Mouse (Mus musculus) midbrain, postnatal 0 days (tissue): ENCODE measurements around the gene Sltm. TPM values are rescaled to one million over a fixed set of nuclear protein-coding genes. Genes with fewer than 3 reads are reported as not detected.
"Not testable (repeated sequence)": the region's sequence is repeated elsewhere in the genome, so short reads cannot be mapped to it uniquely, and the experiment has no call there.

Experiments used
- ATAC-seq: fragments of 200-750 bp; cut with Nextera tagmentation; 2 replicates; pipeline ENCODE4 v1.8.0; 2017; ENCODE audit warnings: moderate number of reproducible peaks, mild to moderate bottlenecking, moderate TSS enrichment, moderate library complexity; ENCODE audit not compliant: low FRiP score
- DNase-seq: peaks from one replicate; pipeline ENCODE4 v3.0.0-alpha.2; 2015; ENCODE audit warnings: low spot score
- H3K27ac ChIP-seq: fragments of 300-500 bp; sonication (generic); 2 replicates; pipeline ENCODE4 v1.5.1; 2014; ENCODE audit warnings: low read depth, mild to moderate bottlenecking, low read length, mixed read lengths
- H3K27me3 ChIP-seq: fragments of 300-500 bp; sonication (generic); 2 replicates; pipeline ENCODE4 v1.6.1; 2014; ENCODE audit warnings: low read length, control low read depth, mixed read lengths; ENCODE audit not compliant: insufficient read depth
- H3K36me3 ChIP-seq: fragments of 300-500 bp; sonication (generic); 2 replicates; pipeline ENCODE4 v1.6.1; 2014; ENCODE audit warnings: low read length, control low read depth, mixed read lengths; ENCODE audit not compliant: insufficient read depth
- H3K4me1 ChIP-seq: fragments of 300-500 bp; sonication (generic); 2 replicates; pipeline ENCODE4 v1.6.1; 2014; ENCODE audit warnings: mild to moderate bottlenecking, control low read depth, antibody characterized with exemption, low read length, mixed read lengths; ENCODE audit not compliant: insufficient read depth
- H3K4me2 ChIP-seq: fragments of 300-500 bp; sonication (generic); 2 replicates; pipeline ENCODE4 v1.6.1; 2014; ENCODE audit warnings: low read depth, mild to moderate bottlenecking, low read length, mixed read lengths; ENCODE audit not compliant: poor library complexity, severe bottlenecking
- H3K4me3 ChIP-seq: fragments of 300-500 bp; sonication (generic); 2 replicates; pipeline ENCODE4 v1.5.1; 2014; ENCODE audit warnings: low read depth, mild to moderate bottlenecking, low read length, moderate library complexity
- H3K9ac ChIP-seq: fragments of 300-500 bp; sonication (generic); replicated peaks from 2 replicates; pipeline ENCODE4 v1.6.1; 2014; ENCODE audit warnings: mild to moderate bottlenecking, low read length, moderate library complexity, mixed read lengths; ENCODE audit not compliant: poor library complexity, severe bottlenecking
- H3K9me3 ChIP-seq: fragments of 300-500 bp; sonication (generic); 2 replicates; pipeline ENCODE4 v1.6.1; 2016; ENCODE audit warnings: low read length, control low read depth
- CTCF ChIP-seq: IDR thresholded peaks from 2 replicates; pipeline ENCODE4 v1.5.1; 2016; ENCODE audit warnings: antibody characterized with exemption, mild to moderate bottlenecking
- WGBS: fragments of 180-500 bp; shearing (Covaris S2); extraction: QIAGEN DNeasy Blood & Tissue Kit; methylation state at CpG from one replicate; pipeline ENCODE4 v1.1.7; 2014; 5-methylcytosine and 5-hydroxymethylcytosine counted together
- polyA plus RNA-seq: library from polyadenylated mRNA; unstranded; fragments of >200 nt; fragmentation: Nextera tagmentation; extraction: Ambion mirVana; gene quantifications from 2 replicates; pipeline ENCODE4 v1.2.1, GENCODE M21; 2015
- total RNA-seq: library from RNA; depleted of rRNA; stranded (reverse); fragments of >200 nt; gene quantifications from 2 replicates; pipeline ENCODE4 v1.2.3, GENCODE M21; 2014

The Sltm gene
- total and polyA plus RNA-seq, 2 experiments from 2014 or later = 26.3 to 47.6 TPM

DNA sequence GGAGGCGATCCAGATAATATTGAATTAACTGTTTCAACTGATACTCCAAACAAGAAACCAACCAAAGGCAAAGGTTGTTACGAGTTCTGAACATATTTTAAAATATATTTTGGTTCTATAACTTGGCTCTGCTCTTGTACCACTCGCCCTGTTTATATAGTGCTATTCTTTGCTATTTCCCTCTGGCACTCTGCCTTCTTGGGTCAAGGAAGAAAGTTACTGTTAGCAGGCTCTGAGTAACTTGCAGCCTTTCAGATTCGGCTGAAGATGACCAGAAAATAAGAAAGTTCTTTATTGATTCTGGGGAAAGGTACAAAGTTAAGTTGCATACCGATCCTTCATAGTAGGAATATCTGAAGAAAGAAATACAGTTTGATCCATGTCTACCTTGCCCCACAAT, 1.4 kb downstream of the Sltm start:
- no peaks in the 10 kb centered on the region for H3K27me3 ChIP-seq
- no peak for DNase-seq
- H3K4me2 ChIP-seq = peak overlapping the region; percentile 53
- TF ChIP-seq CTCF = no peak
- H3K4me3 ChIP-seq = peak overlapping the region; percentile 93; the same call in 1 of the 2 replicates
- no peak overlapping the region for H3K27ac ChIP-seq
- H3K9ac ChIP-seq = no peak overlapping the region
- no peak for ATAC-seq
- H3K36me3 ChIP-seq = no peaks in the 10 kb centered on the region
- WGBS = 65% methylated on average over 5 of the region's 5 CpGs
- no peaks in the 10 kb centered on the region for H3K9me3 ChIP-seq
- H3K4me1 ChIP-seq = peaks cover 6% of the 10 kb centered on the region; the same call in 1 of the 2 replicates

DNA sequence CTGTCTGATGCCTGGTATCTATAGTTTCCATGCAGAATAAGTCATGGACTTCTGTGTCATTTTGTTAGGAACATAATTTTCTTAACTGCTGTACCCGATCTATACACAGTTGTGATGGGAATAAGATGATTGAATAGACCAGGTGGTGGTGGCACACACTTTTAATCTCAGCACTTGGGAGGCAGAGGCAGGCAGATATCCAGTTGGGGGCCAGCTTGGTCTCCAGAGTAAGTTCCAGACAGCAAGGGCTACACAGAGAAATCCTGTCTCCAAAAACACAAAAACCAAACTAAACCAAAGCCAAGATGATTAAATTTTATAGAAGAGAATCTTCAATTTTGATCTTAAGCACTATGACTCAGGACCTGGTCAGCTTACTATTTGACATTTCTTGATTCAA, 2.3 kb downstream of the Sltm start:
- no peak for DNase-seq

DNA sequence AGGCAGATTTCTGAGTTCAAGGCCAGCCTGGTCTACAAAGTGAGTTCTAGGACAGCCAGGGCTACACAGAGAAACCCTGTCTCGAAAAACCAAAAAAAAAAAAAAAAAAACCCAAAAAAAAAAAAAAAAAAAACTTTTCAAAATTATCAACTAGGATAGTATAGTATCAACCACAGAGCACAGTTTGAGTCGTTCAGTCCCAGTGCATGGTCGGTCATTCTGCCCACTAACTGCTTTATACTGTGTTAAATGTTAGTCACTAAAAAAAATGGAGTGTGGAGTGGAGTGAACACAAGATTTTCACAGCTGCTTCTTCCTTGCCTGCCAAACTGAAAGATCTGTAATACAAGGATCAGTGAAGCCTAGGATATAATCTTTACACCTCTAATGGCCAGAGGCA, 4.0 kb downstream of the Sltm start:
- H3K36me3 ChIP-seq, H3K27me3 ChIP-seq, DNase-seq, H3K27ac ChIP-seq, H3K9me3 ChIP-seq, H3K4me3 ChIP-seq, H3K4me2 ChIP-seq, ATAC-seq, H3K9ac ChIP-seq, H3K4me1 ChIP-seq: not testable (repeated sequence)
- WGBS = 90% methylated on average over 2 of the region's 3 CpGs

More for the DNA sequence above, 2.3 kb downstream of the Sltm start:
- H3K27ac ChIP-seq = no peak overlapping the region
- no peaks in the 10 kb centered on the region for H3K36me3 ChIP-seq
- H3K4me1 ChIP-seq = peaks cover 6% of the 10 kb centered on the region; the same call in 1 of the 2 replicates
- H3K4me3 ChIP-seq = no peak overlapping the region
- no peak for ATAC-seq
- no peaks in the 10 kb centered on the region for H3K27me3 ChIP-seq
- H3K9me3 ChIP-seq = no peaks in the 10 kb centered on the region
- 78% methylated on average over 1 of the region's 1 CpGs for WGBS
- H3K4me2 ChIP-seq = no peak overlapping the region
- no peak overlapping the region for H3K9ac ChIP-seq
- TF ChIP-seq CTCF = no peak

DNA sequence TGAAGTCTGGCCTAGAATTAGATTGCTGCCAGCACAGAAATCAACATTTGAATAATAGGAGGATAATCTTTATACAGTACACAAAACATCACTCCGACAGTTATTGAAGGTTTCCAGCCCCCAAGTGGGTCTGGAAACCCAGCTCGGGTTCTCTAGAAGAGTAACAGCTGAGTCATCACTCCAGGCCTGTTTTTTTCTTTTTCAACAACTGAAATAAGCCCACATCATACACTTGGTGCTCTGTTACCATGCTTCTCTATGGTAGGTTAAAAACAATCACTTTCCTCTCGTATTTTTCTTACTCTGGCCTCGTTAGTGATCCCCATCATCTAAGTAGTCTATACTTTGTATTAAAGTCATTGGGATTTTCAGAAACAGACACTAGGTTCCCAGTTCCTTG, 5.8 kb downstream of the Sltm start:
- no peak overlapping the region for H3K9ac ChIP-seq
- WGBS = 78% methylated on average over 4 of the region's 4 CpGs
- no peak overlapping the region for H3K4me2 ChIP-seq
- no peak for DNase-seq
- no peak for TF ChIP-seq CTCF
- H3K4me3 ChIP-seq = no peak overlapping the region
- no peaks in the 10 kb centered on the region for H3K36me3 ChIP-seq
- H3K27me3 ChIP-seq = no peaks in the 10 kb centered on the region
- peaks cover 4% of the 10 kb centered on the region; the same call in 1 of the 2 replicates for H3K4me1 ChIP-seq
- ATAC-seq = no peak
- H3K27ac ChIP-seq = no peak overlapping the region
- no peaks in the 10 kb centered on the region for H3K9me3 ChIP-seq

DNA sequence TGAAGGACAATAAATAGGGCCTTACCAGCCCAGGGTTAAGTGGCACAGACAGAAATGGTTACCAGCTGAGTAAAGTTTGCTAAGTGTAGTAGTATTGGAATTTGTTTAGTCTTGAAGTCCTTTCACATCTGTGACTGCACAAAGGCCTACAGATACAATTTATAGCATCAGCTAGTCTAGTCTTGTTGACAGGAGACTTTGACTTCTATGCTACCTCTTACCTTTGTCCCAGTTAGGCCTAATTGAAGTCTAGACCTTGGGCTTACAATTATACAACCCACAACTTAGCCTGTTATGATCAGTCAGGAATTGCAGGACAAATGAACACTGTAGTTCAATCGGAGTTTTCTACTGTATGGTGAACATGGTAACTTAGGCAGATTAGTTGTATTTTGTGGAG, 9.0 kb downstream of the Sltm start:
- no peak for DNase-seq
- Histone ChIP-seq H3K27ac (no peak overlapping the region), H3K9me3 (no peaks in the 10 kb centered on the region), H3K27me3 (no peaks in the 10 kb centered on the region), H3K4me1 (no peaks in the 10 kb centered on the region), H3K36me3 (no peaks in the 10 kb centered on the region), H3K4me2 (no peak overlapping the region), H3K9ac (no peak overlapping the region), H3K4me3 (no peak overlapping the region)
- no peak for TF ChIP-seq CTCF
- ATAC-seq = no peak
- 96% methylated on average over 1 of the region's 1 CpGs for WGBS

DNA sequence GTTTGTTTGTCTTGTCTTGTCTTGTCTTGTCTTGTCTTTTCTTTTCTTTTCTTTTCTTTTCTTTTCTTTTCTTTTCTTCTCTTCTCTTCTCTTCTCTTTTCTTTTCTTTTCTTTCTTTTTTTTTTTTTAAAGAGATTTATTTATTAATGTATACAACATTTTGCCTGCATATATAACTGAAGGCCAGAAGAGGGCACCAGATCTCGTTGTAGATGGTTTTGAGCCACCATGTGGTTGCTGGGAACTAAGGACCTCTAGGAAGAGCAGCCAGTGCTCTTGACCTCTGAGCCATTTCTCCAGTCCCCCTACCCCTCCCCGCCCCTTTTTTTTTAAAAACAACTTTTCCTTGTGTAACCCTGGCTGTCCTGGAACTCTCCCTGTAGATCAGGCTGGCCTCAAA, 9.7 kb downstream of the Sltm start:
- not testable (repeated sequence) for H3K9ac ChIP-seq, DNase-seq

More for the DNA sequence above, 9.7 kb downstream of the Sltm start:
- ATAC-seq, H3K4me1 ChIP-seq, H3K4me2 ChIP-seq, H3K9me3 ChIP-seq, H3K4me3 ChIP-seq, H3K27ac ChIP-seq, H3K27me3 ChIP-seq, H3K36me3 ChIP-seq: not testable (repeated sequence)
- whole genome bisulfite sequencing = 100% methylated on average over 2 of the region's 2 CpGs
